Mouse (Mus musculus): ENCODE data around the gene Tsga13.

DNA sequence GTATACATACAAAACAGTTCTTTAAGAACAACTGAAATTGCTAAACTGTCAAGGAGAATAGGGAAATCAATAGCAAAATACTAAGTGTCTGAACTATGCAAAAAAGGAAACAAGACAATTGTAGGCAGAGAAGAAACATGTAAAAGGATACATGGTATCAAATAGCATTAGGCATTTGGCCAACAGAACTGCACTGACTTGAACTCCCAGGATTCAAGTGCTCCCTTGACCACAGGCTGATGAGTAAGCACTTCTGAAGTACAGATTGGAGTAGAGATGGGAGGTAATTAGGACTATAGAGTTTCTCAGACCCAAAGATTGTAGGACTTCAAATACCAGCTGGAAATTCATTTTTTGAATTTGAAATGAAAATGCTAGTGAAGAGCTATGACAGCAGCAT lies 38.7 kb downstream of the Tsga13 start:
- no peak for TF ChIP-seq EP300 (optimal IDR thresholded peaks at IDR 0.05)
- TF ChIP-seq CTCF (IDR thresholded peaks at IDR 0.05; ENCODE audit: low read depth): no peak
